Mouse (Mus musculus): ENCODE measurements around the gene Carmil1.

- TF ChIP-seq GATA1 (IDR thresholded peaks at IDR 0.05; ENCODE audit: borderline replicate concordance, low read length) (no peak), FLI1 (IDR thresholded peaks at IDR 0.05; ENCODE audit: low read length) (no peak)
Observed at GRCm38 (mm10) chr13:24092073-24092472, 188.5 kb downstream of the Carmil1 start.
